Mouse (Mus musculus) midbrain, embryonic 10.5 days (tissue): ENCODE measurements around the gene Gskip. TPM values are rescaled to one million over a fixed set of nuclear protein-coding genes. Genes with fewer than 3 reads are reported as not detected.

Source experiments
- DNase-seq: peaks from one replicate; pipeline ENCODE4 v3.0.0-alpha.2; 2017; ENCODE audit warnings: low spot score
- H3K27ac ChIP-seq: fragments of 300-500 bp; sonication (generic); replicated peaks from 2 replicates; pipeline ENCODE4 v1.5.1; 2016; ENCODE audit warnings: mild to moderate bottlenecking
- H3K27me3 ChIP-seq: fragments of 300-500 bp; sonication (generic); 2 replicates; pipeline ENCODE4 v1.6.1; 2016; ENCODE audit warnings: low read depth, mild to moderate bottlenecking; ENCODE audit not compliant: poor library complexity, severe bottlenecking
- H3K36me3 ChIP-seq: fragments of 300-500 bp; sonication (generic); 2 replicates; pipeline ENCODE4 v1.6.1; 2016; ENCODE audit warnings: mild to moderate bottlenecking, moderate library complexity
- H3K4me1 ChIP-seq: fragments of 300-500 bp; sonication (generic); 2 replicates; pipeline ENCODE4 v1.6.1; 2016
- H3K4me3 ChIP-seq: fragments of 300-500 bp; sonication (generic); 2 replicates; pipeline ENCODE4 v1.5.1; 2016; ENCODE audit warnings: mild to moderate bottlenecking, moderate library complexity
- H3K9me3 ChIP-seq: fragments of 300-500 bp; sonication (generic); replicated peaks from 2 replicates; pipeline ENCODE4 v1.6.1; 2016; ENCODE audit warnings: mild to moderate bottlenecking
- WGBS: fragments of 180-500 bp; shearing (Covaris S2); methylation state at CpG from one replicate; pipeline ENCODE4 v1.1.7; 2016; 5-methylcytosine and 5-hydroxymethylcytosine counted together
- polyA plus RNA-seq: library from polyadenylated mRNA; unstranded; fragments of >200 nt; fragmentation: Nextera tagmentation; extraction: Ambion mirVana; gene quantifications from 2 replicates; pipeline ENCODE4 v1.2.1, GENCODE M21; 2016

The Gskip gene
- polyA plus RNA-seq, 1 experiment from 2014 or later: 38.1 TPM

- Histone ChIP-seq H3K27ac (no peak overlapping the region), H3K4me1 (no peaks in the 10 kb centered on the region), H3K9me3 (no peaks in the 10 kb centered on the region), H3K36me3 (no peaks in the 10 kb centered on the region), H3K27me3 (no peaks in the 10 kb centered on the region), H3K4me3 (no peak overlapping the region)
- 27% methylated on average over 8 of the region's 8 CpGs for WGBS
- no peak for DNase-seq
Observed at GRCm38 (mm10) chr12:105727964-105728363, 43.3 kb downstream of the Gskip start.

- 83% methylated on average over 6 of the region's 6 CpGs for WGBS
- Histone ChIP-seq H3K4me1 (peaks cover 5% of the 10 kb centered on the region; the same call in 1 of the 2 replicates), H3K27ac (no peak overlapping the region), H3K27me3 (no peaks in the 10 kb centered on the region), H3K9me3 (no peaks in the 10 kb centered on the region), H3K4me3 (no peak overlapping the region), H3K36me3 (no peaks in the 10 kb centered on the region)
- no peak for DNase-seq
Observed at GRCm38 (mm10) chr12:105730851-105731460, 46.3 kb downstream of the Gskip start.

- H3K27me3 ChIP-seq: no peaks in the 10 kb centered on the region
- H3K4me1 ChIP-seq: peaks cover 9% of the 10 kb centered on the region; the same call in 1 of the 2 replicates
- H3K9me3 ChIP-seq: no peaks in the 10 kb centered on the region
- no peak for DNase-seq
- no peak overlapping the region for H3K4me3 ChIP-seq
- WGBS: 80% methylated on average over 9 of the region's 9 CpGs
- no peaks in the 10 kb centered on the region for H3K36me3 ChIP-seq
- peak overlapping the region; percentile 55; the same call in 1 of the 2 replicates for H3K27ac ChIP-seq
Observed at GRCm38 (mm10) chr12:105733370-105734159, 48.9 kb downstream of the Gskip start.

GRCm38 (mm10) chr12:105735226-105735888 is 50.7 kb downstream of the Gskip start:
- Histone ChIP-seq H3K36me3 (no peaks in the 10 kb centered on the region), H3K27ac (no peak overlapping the region), H3K4me1 (peaks cover 12% of the 10 kb centered on the region; the same call in 1 of the 2 replicates), H3K9me3 (no peaks in the 10 kb centered on the region), H3K4me3 (no peak overlapping the region), H3K27me3 (no peaks in the 10 kb centered on the region)
- DNase-seq: no peak
- 81% methylated on average over 7 of the region's 7 CpGs for WGBS

GRCm38 (mm10) chr12:105735889-105736251 is 51.2 kb downstream of the Gskip start:
- no peak overlapping the region for H3K27ac ChIP-seq
- no peak overlapping the region for H3K4me3 ChIP-seq
- H3K27me3 ChIP-seq: no peaks in the 10 kb centered on the region
- H3K4me1 ChIP-seq: peaks cover 12% of the 10 kb centered on the region; the same call in 1 of the 2 replicates
- H3K36me3 ChIP-seq: no peaks in the 10 kb centered on the region
- WGBS: 90% methylated on average over 6 of the region's 6 CpGs
- DNase-seq: no peak
- no peaks in the 10 kb centered on the region for H3K9me3 ChIP-seq

GRCm38 (mm10) chr12:105738316-105739096 is 53.9 kb downstream of the Gskip start:
- peaks cover 10% of the 10 kb centered on the region; the same call in 1 of the 2 replicates for H3K4me1 ChIP-seq
- 79% methylated on average over 15 of the region's 15 CpGs for WGBS
- H3K9me3 ChIP-seq: no peaks in the 10 kb centered on the region

GRCm38 (mm10) chr12:105739656-105740055 is 55.0 kb downstream of the Gskip start:
- 91% methylated on average over 8 of the region's 8 CpGs for WGBS
- Histone ChIP-seq H3K9me3 (no peaks in the 10 kb centered on the region), H3K4me3 (no peak overlapping the region), H3K36me3 (no peaks in the 10 kb centered on the region), H3K27ac (no peak overlapping the region), H3K27me3 (no peaks in the 10 kb centered on the region), H3K4me1 (peaks cover 6% of the 10 kb centered on the region; the same call in 1 of the 2 replicates)
- DNase-seq: no peak

More at GRCm38 (mm10) chr12:105738316-105739096, 53.9 kb downstream of the Gskip start:
- DNase-seq: no peak
- Histone ChIP-seq H3K27me3 (no peaks in the 10 kb centered on the region), H3K36me3 (no peaks in the 10 kb centered on the region), H3K27ac (no peak overlapping the region), H3K4me3 (no peak overlapping the region)

- DNase-seq: no peak
- WGBS: 88% methylated on average over 5 of the region's 5 CpGs
Observed at GRCm38 (mm10) chr12:105748114-105748513, 63.5 kb downstream of the Gskip start.

More at GRCm38 (mm10) chr12:105748114-105748513, 63.5 kb downstream of the Gskip start:
- H3K27ac ChIP-seq: no peak overlapping the region
- H3K36me3 ChIP-seq: no peaks in the 10 kb centered on the region
- H3K4me1 ChIP-seq: no peaks in the 10 kb centered on the region
- no peaks in the 10 kb centered on the region for H3K9me3 ChIP-seq
- H3K27me3 ChIP-seq: no peaks in the 10 kb centered on the region
- no peak overlapping the region for H3K4me3 ChIP-seq

Other genes starting within 250 kb of the Gskip start
- 2.2 and 3.4 TPM in 2 replicates for gene D430019H16Rik, start 231.0 kb upstream of the Gskip start, polyA plus RNA-seq
- 0.46 and 0.72 TPM in 2 replicates for gene Bdkrb2, start 121.6 kb upstream of the Gskip start, polyA plus RNA-seq
- not detected in 2 replicates for gene Bdkrb1, start 81.7 kb upstream of the Gskip start, polyA plus RNA-seq
- gene Atg2b, start 382 bp downstream of the Gskip start, polyA plus RNA-seq: 8.8 and 11.5 TPM in 2 replicates
- 0.11 and 0.16 TPM in 2 replicates for gene Ak7, start 21.1 kb downstream of the Gskip start, polyA plus RNA-seq
- gene Papola, start 99.9 kb downstream of the Gskip start, polyA plus RNA-seq: 296 and 299 TPM in 2 replicates